Mouse (Mus musculus): ENCODE measurements around the gene Nr2c1.

GRCm38 (mm10) chr10:94144581-94144980 is 3.2 kb upstream of the Nr2c1 start:
- TF ChIP-seq CTCF (IDR thresholded peaks at IDR 0.05; ENCODE audit: low read depth, low read length) (no peak), POLR2A (IDR thresholded peaks at IDR 0.05; ENCODE audit: borderline replicate concordance, low read depth, low read length) (no peak)

Data from bone marrow macrophage, adult 2 months (primary cell).